Mouse (Mus musculus): ENCODE measurements around the gene Dst.

- TF ChIP-seq CTCF (IDR thresholded peaks at IDR 0.05): no peak
- no peak for TF ChIP-seq POLR2A (IDR thresholded peaks at IDR 0.05; ENCODE audit: insufficient read depth, low read depth, low read length)
Observed at GRCm38 (mm10) chr1:33942638-33943037, 34.6 kb downstream of the Dst start.
